Mouse (Mus musculus) cerebellum, adult 2 months (tissue): ENCODE measurements at regions not wholly inside any gene's neighbourhood (a gene's known extent, or its start where the extent isn't known, plus 50 kb on each side); places are given as distances from the start of the nearest gene placed in this dataset.

Experiments used
- CTCF ChIP-seq: fragments of 200-500 bp; IDR thresholded peaks from 2 replicates; pipeline ENCODE4 v1.5.1; 2011; ENCODE audit warnings: low read depth, mild to moderate bottlenecking, control low read depth, low read length, moderate library complexity, borderline replicate concordance; ENCODE audit not compliant: insufficient read depth
- POLR2A ChIP-seq: fragments of 200-500 bp; IDR thresholded peaks from 2 replicates; pipeline ENCODE4 v1.6.1; 2011; ENCODE audit warnings: low read length, control low read depth, borderline replicate concordance; ENCODE audit not compliant: insufficient read depth

GRCm38 (mm10) chr7:75971706-75972105, 123.6 kb downstream of the Klhl25 start:
- TF ChIP-seq CTCF: no peak
- TF ChIP-seq POLR2A: no peak
